Mouse (Mus musculus): Measurements from ENCODE around the gene 1700008O03Rik. TPM values are rescaled to one million over a fixed set of nuclear protein-coding genes. Genes with fewer than 3 reads are reported as not detected.

Gene 1700008O03Rik
- polyA plus RNA-seq, 1 experiment from 2014 or later = 0.99 TPM

- WGBS = 2% methylated on average over 27 of the region's 27 CpGs
- ATAC-seq = peak; percentile 97
- Histone ChIP-seq H3K9me3 (no peaks in the 10 kb centered on the region), H3K4me3 (replicated peaks) (peak overlapping the region; percentile 19), H3K9ac (no peak overlapping the region), H3K4me1 (replicated peaks) (no peaks in the 10 kb centered on the region), H3K27ac (no peak overlapping the region), H3K4me2 (replicated peaks) (peak overlapping the region; percentile 58), H3K27me3 (replicated peaks) (no peaks in the 10 kb centered on the region), H3K36me3 (no peaks in the 10 kb centered on the region)
These were observed 19.9 kb upstream of the 1700008O03Rik start for GRCm38 (mm10) chr7:44405346-44406014.

- no peak overlapping the region for H3K27ac ChIP-seq
- no peaks in the 10 kb centered on the region for H3K4me1 ChIP-seq (replicated peaks)
- no peak overlapping the region for H3K9ac ChIP-seq
- ATAC-seq = no peak
- no peaks in the 10 kb centered on the region for H3K27me3 ChIP-seq (replicated peaks)
- no peak overlapping the region for H3K4me3 ChIP-seq (replicated peaks)
- 68% methylated on average over 6 of the region's 6 CpGs for WGBS
- no peaks in the 10 kb centered on the region for H3K36me3 ChIP-seq
- no peak overlapping the region for H3K4me2 ChIP-seq (replicated peaks)
- H3K9me3 ChIP-seq = no peaks in the 10 kb centered on the region
These were observed 16.1 kb upstream of the 1700008O03Rik start for GRCm38 (mm10) chr7:44401673-44402072.

DNA sequence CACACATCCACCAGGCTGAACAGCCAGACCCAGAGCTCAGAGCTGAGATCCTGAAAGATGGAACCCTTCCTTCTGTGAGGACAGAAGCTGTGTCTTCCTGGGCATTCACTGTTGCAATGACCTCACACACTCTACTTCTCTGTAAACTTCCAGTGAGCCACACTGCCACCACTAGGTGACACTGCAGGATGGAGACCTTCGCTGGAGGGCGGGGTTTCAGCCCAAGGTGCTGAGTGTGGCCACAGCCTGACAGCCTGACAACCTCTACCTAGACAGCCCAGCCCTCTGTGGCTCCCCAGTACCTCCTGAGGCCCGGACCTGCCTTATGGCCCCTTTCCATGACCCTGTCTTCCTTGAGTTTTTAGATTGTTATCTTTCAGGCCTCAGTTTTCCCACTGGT, 12.9 kb upstream of the 1700008O03Rik start:
- H3K4me3 ChIP-seq (replicated peaks) = no peak overlapping the region
- H3K9ac ChIP-seq = no peak overlapping the region
- H3K27me3 ChIP-seq (replicated peaks) = no peaks in the 10 kb centered on the region
- H3K4me2 ChIP-seq (replicated peaks) = no peak overlapping the region
- H3K9me3 ChIP-seq = no peaks in the 10 kb centered on the region
- H3K36me3 ChIP-seq = no peaks in the 10 kb centered on the region
- H3K4me1 ChIP-seq (replicated peaks) = no peaks in the 10 kb centered on the region
- 13% methylated on average over 3 of the region's 3 CpGs for WGBS
- H3K27ac ChIP-seq = no peak overlapping the region
- peak; percentile 77 for ATAC-seq

DNA sequence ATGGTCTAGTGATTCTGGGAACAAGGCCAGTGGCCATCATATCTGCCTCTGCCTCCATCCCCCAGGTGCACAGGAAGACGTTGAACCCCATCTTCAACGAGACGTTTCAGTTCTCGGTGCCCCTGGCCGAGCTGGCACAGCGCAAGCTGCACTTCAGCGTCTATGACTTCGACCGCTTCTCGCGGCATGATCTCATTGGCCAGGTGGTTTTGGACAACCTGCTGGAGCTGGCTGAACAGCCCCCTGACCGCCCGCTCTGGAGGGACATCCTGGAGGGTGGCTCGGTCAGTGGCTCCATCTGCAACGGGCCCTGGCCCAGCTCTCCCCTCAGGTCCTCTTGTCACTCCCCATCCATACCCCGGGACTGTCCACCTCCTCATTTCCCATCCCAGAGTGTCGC, 7.7 kb upstream of the 1700008O03Rik start:
- 88% methylated on average over 17 of the region's 17 CpGs for WGBS
- Histone ChIP-seq H3K27me3 (replicated peaks) (no peaks in the 10 kb centered on the region), H3K4me2 (replicated peaks) (no peak overlapping the region), H3K36me3 (no peaks in the 10 kb centered on the region), H3K9ac (no peak overlapping the region), H3K27ac (no peak overlapping the region), H3K9me3 (no peaks in the 10 kb centered on the region), H3K4me3 (replicated peaks) (no peak overlapping the region), H3K4me1 (replicated peaks) (no peaks in the 10 kb centered on the region)
- ATAC-seq = no peak

- H3K9ac ChIP-seq = no peak overlapping the region
- WGBS = 82% methylated on average over 14 of the region's 14 CpGs
- H3K4me2 ChIP-seq (replicated peaks) = no peak overlapping the region
- ATAC-seq = no peak
- H3K9me3 ChIP-seq = no peaks in the 10 kb centered on the region
- H3K4me1 ChIP-seq (replicated peaks) = no peaks in the 10 kb centered on the region
- peaks cover 8% of the 10 kb centered on the region for H3K27me3 ChIP-seq (replicated peaks)
- no peaks in the 10 kb centered on the region for H3K36me3 ChIP-seq
- H3K4me3 ChIP-seq (replicated peaks) = no peak overlapping the region
- H3K27ac ChIP-seq = no peak overlapping the region
These were observed 6.7 kb upstream of the 1700008O03Rik start for GRCm38 (mm10) chr7:44392341-44392740.

- no peaks in the 10 kb centered on the region for H3K4me1 ChIP-seq (replicated peaks)
- H3K4me2 ChIP-seq (replicated peaks) = no peak overlapping the region
- peaks cover 8% of the 10 kb centered on the region for H3K27me3 ChIP-seq (replicated peaks)
- WGBS = 82% methylated on average over 4 of the region's 4 CpGs
- no peaks in the 10 kb centered on the region for H3K9me3 ChIP-seq
- ATAC-seq = no peak
- H3K9ac ChIP-seq = no peak overlapping the region
- H3K27ac ChIP-seq = no peak overlapping the region
- no peaks in the 10 kb centered on the region for H3K36me3 ChIP-seq
- no peak overlapping the region for H3K4me3 ChIP-seq (replicated peaks)
These were observed 6.2 kb upstream of the 1700008O03Rik start for GRCm38 (mm10) chr7:44391831-44392230.

DNA sequence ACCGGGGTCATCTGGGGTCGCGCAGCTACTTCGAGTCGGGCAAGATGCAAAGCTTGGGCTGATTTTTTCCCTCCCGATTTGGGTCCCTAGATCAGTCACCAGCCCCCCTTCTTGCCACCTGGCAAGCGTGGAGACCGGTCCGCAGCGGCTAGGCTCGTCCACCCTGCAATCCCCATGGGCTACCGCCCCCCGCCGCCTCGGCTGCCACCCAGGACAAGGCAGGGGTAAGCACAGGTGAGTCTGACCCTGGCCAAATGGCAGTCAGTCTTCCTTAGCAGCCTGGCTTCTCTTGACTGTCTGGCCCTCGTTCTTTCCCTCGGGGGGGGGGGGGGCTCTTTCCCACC, 932 bp downstream of the 1700008O03Rik start:
- H3K4me2 ChIP-seq (replicated peaks) = peak overlapping the region; percentile 94

DNA sequence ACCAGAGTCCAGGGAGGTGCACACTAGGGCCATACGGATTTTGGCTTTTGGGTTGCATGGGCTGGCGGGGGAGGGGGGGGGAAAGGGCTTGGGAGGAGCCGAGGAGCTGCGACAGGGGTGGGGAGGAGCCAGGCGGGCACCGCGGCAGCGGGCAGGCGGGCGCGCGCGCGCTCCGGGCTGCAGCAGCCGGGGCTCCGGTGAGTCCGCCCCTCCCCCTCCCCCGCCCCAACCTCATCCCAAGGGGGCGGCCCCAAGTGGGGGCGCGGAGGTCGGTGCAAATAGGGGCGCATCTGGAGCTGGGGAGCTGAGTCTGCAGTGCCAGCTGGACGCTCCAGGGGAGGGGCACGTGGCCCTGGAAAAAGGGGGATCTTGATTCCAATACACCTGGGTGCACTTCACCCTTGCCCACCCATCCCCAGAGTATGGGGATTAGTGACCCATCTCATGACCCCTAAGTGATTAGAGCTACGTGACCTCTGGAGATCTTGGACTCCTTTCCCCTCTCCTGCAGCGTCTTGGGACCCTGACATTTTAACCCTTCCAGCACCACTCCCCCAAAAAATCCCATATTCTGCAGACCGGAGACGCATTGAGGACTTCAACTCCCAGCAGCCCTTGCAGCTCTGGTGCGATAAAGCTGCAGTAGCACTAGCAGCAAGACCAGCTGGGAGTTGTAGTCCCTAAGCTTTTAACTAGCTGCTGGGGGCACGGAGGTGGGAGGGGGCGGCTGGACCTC, 1.5 kb downstream of the 1700008O03Rik start, which contains the start of gene Syt3:
TSS of gene Syt3 (plus strand) at position 123 of the 736 bp plus-strand sequence.
- ATAC-seq = peak; percentile 92

More for the DNA sequence above, 932 bp downstream of the 1700008O03Rik start:
- H3K4me1 ChIP-seq (replicated peaks) = peaks cover 4% of the 10 kb centered on the region; the same call in 1 of the 2 replicates
- ATAC-seq = peak; percentile 72
- H3K27ac ChIP-seq = no peak overlapping the region
- peak overlapping the region; percentile 44 for H3K4me3 ChIP-seq (replicated peaks)
- no peaks in the 10 kb centered on the region for H3K36me3 ChIP-seq
- WGBS = under 1% methylated on average over 15 of the region's 17 CpGs
- peaks cover 24% of the 10 kb centered on the region for H3K27me3 ChIP-seq (replicated peaks)
- no peaks in the 10 kb centered on the region for H3K9me3 ChIP-seq
- H3K9ac ChIP-seq = peak overlapping the region; percentile 46

DNA sequence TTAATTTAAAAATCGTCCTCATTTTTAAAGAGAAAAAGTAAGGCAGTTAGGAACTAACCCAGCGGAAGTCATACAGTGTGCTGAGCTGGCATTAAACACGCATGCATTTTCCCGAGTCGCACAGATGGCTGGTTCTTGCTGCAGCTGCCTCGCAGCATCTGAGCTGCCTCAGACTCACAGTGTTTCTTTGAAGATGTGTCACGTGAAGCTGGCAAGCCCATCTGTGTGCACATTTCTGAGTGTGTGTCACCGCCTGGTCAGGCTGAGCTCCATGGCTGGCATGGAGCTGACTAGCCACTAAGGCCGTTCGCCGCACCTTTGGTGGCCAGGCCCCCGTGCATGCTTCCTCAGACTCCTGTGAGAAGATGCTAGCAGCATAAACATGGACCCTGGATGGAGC, 3.1 kb downstream of the 1700008O03Rik start:
- no peak overlapping the region for H3K4me2 ChIP-seq (replicated peaks)
- no peaks in the 10 kb centered on the region for H3K9me3 ChIP-seq
- WGBS = 74% methylated on average over 12 of the region's 12 CpGs
- H3K4me3 ChIP-seq (replicated peaks) = no peak overlapping the region
- H3K36me3 ChIP-seq = no peaks in the 10 kb centered on the region
- no peak overlapping the region for H3K27ac ChIP-seq
- peaks cover 4% of the 10 kb centered on the region for H3K4me1 ChIP-seq (replicated peaks)
- H3K27me3 ChIP-seq (replicated peaks) = peaks cover 16% of the 10 kb centered on the region
- no peak overlapping the region for H3K9ac ChIP-seq
- ATAC-seq = no peak

More for the DNA sequence above, 1.5 kb downstream of the 1700008O03Rik start, which contains the start of gene Syt3:
- H3K4me2 ChIP-seq (replicated peaks) = peak within 1 kb of the TSS; percentile 94
- H3K36me3 ChIP-seq = no peaks in the 10 kb centered on the region
- H3K9ac ChIP-seq = peak within 1 kb of the TSS; percentile 46
- H3K9me3 ChIP-seq = no peaks in the 10 kb centered on the region
- H3K27ac ChIP-seq = no peak within 1 kb of the TSS
- H3K27me3 ChIP-seq (replicated peaks) = peaks cover 24% of the 10 kb centered on the region
- 2% methylated on average over 29 of the region's 33 CpGs for WGBS
- H3K4me3 ChIP-seq (replicated peaks) = peak within 1 kb of the TSS; percentile 44
- peaks cover 4% of the 10 kb centered on the region; the same call in 1 of the 2 replicates for H3K4me1 ChIP-seq (replicated peaks)

GRCm38 (mm10) chr7:44378290-44378689, 7.3 kb downstream of the 1700008O03Rik start:
- no peak overlapping the region for H3K9ac ChIP-seq
- ATAC-seq = no peak
- peaks cover 4% of the 10 kb centered on the region for H3K27me3 ChIP-seq (replicated peaks)
- peaks cover 9% of the 10 kb centered on the region for H3K4me1 ChIP-seq (replicated peaks)
- no peak overlapping the region for H3K27ac ChIP-seq
- H3K4me3 ChIP-seq (replicated peaks) = no peak overlapping the region
- no peaks in the 10 kb centered on the region for H3K36me3 ChIP-seq
- H3K4me2 ChIP-seq (replicated peaks) = no peak overlapping the region
- H3K9me3 ChIP-seq = no peaks in the 10 kb centered on the region
- 28% methylated on average over 4 of the region's 4 CpGs for WGBS

DNA sequence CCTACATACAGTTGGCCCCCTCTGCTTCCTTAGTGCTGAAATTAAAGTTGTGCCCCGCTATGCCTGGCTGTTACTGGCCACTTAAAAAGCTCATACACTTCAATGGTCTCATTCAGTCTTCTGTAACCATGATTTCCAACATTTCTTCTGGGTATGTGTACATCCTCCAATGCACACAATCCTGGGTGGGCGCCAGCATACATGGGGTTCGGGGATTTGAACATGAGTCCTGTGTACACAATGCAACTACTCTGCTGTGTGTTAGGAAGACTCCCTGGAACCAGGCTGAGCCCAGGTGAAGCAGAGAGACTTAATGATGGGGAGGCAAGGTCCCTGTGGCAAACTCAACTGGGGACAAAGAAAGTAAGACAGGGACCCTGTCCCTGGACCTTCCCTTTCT, 9.8 kb downstream of the 1700008O03Rik start:
- WGBS = 74% methylated on average over 3 of the region's 3 CpGs
- no peaks in the 10 kb centered on the region for H3K9me3 ChIP-seq
- H3K9ac ChIP-seq = no peak overlapping the region
- no peaks in the 10 kb centered on the region for H3K27me3 ChIP-seq (replicated peaks)
- peaks cover 9% of the 10 kb centered on the region for H3K4me1 ChIP-seq (replicated peaks)
- ATAC-seq = no peak
- no peak overlapping the region for H3K4me2 ChIP-seq (replicated peaks)
- H3K4me3 ChIP-seq (replicated peaks) = no peak overlapping the region
- H3K27ac ChIP-seq = no peak overlapping the region
- H3K36me3 ChIP-seq = no peaks in the 10 kb centered on the region

GRCm38 (mm10) chr7:44375207-44375606, 10.4 kb downstream of the 1700008O03Rik start:
- Histone ChIP-seq H3K9ac (0 out of 2 replicates have a peak overlapping the region, but pooled peaks have one; percentile 63), H3K9me3 (no peaks in the 10 kb centered on the region), H3K27me3 (replicated peaks) (no peaks in the 10 kb centered on the region), H3K36me3 (no peaks in the 10 kb centered on the region), H3K27ac (no peak overlapping the region), H3K4me1 (replicated peaks) (peaks cover 9% of the 10 kb centered on the region), H3K4me3 (replicated peaks) (peak overlapping the region; percentile 56), H3K4me2 (replicated peaks) (peak overlapping the region; percentile 80)
- no peak for ATAC-seq
- WGBS = 10% methylated on average over 10 of the region's 10 CpGs
